Mouse (Mus musculus): ENCODE measurements around the gene Ypel5.

GRCm38 (mm10) chr17:72898775-72899174 is 62.5 kb downstream of the Ypel5 start:
- no peak for TF ChIP-seq POLR2A (IDR thresholded peaks at IDR 0.05; ENCODE audit: insufficient read length, low read depth)
- no peak for TF ChIP-seq E2F4 (IDR thresholded peaks at IDR 0.05; ENCODE audit: insufficient read depth)
- no peak for TF ChIP-seq USF1 (IDR thresholded peaks at IDR 0.05; ENCODE audit: low read depth)
- no peak for TF ChIP-seq MAX (IDR thresholded peaks at IDR 0.05; ENCODE audit: low read depth)
- no peak for TF ChIP-seq MYOD1 (IDR thresholded peaks at IDR 0.05; ENCODE audit: control insufficient read depth in 1 of 3, insufficient read length in 2 of 3, low read depth in 2 of 3)
- TF ChIP-seq TCF12 (IDR thresholded peaks at IDR 0.05; ENCODE audit: insufficient read depth, poor library complexity, severe bottlenecking): no peak
